Mouse (Mus musculus): ENCODE data around the gene Trim21. TPM values are rescaled to one million over a fixed set of nuclear protein-coding genes. Genes with fewer than 3 reads are reported as not detected.

Trim21 gene
- polyA plus RNA-seq, 1 experiment from 2014 or later, result 1.1 TPM

GRCm38 (mm10) chr7:102549570-102549969 lies 15.7 kb downstream of the Trim21 start, which contains the start of gene Olfr549:
Olfr549 (plus strand) TSS chr7:102549870.
- H3K36me3 ChIP-seq (ENCODE audit: control insufficient read depth, insufficient read depth, low read length), result no peaks in the 10 kb centered on the region
- H3K9me3 ChIP-seq (ENCODE audit: control insufficient read depth, low read length), result no peaks in the 10 kb centered on the region
- no peak within 1 kb of the TSS for H3K9ac ChIP-seq (ENCODE audit: low read depth, low read length)
- DNase-seq (ENCODE audit: low spot score) (no peak), ATAC-seq (ENCODE audit: low FRiP score) (no peak)
- no peaks in the 10 kb centered on the region for H3K27me3 ChIP-seq (ENCODE audit: control insufficient read depth, insufficient read depth, low read length)
- 89% methylated on average over 3 of the region's 3 CpGs for WGBS
- H3K4me2 ChIP-seq (replicated peaks; ENCODE audit: low read depth, low read length), result no peak within 1 kb of the TSS
- H3K27ac ChIP-seq (ENCODE audit: low read depth, low read length), result no peak within 1 kb of the TSS
- no peaks in the 10 kb centered on the region for H3K4me1 ChIP-seq (replicated peaks; ENCODE audit: control insufficient read depth, insufficient read depth, low read length)
- H3K4me3 ChIP-seq (ENCODE audit: low read depth, low read length), result no peak within 1 kb of the TSS

GRCm38 (mm10) chr7:102541251-102541650 lies 24.0 kb downstream of the Trim21 start:
- DNase-seq (ENCODE audit: low spot score) (no peak), ATAC-seq (ENCODE audit: low FRiP score) (no peak)
- Histone ChIP-seq H3K27ac (ENCODE audit: low read depth, low read length) (no peak overlapping the region), H3K4me1 (replicated peaks; ENCODE audit: control insufficient read depth, insufficient read depth, low read length) (no peaks in the 10 kb centered on the region), H3K36me3 (ENCODE audit: control insufficient read depth, insufficient read depth, low read length) (no peaks in the 10 kb centered on the region), H3K4me3 (ENCODE audit: low read depth, low read length) (no peak overlapping the region), H3K4me2 (replicated peaks; ENCODE audit: low read depth, low read length) (no peak overlapping the region), H3K9ac (ENCODE audit: low read depth, low read length) (no peak overlapping the region), H3K9me3 (ENCODE audit: control insufficient read depth, low read length) (no peaks in the 10 kb centered on the region), H3K27me3 (ENCODE audit: control insufficient read depth, insufficient read depth, low read length) (no peaks in the 10 kb centered on the region)
- WGBS, result 65% methylated on average over 3 of the region's 3 CpGs

- no peak within 1 kb of the TSS for H3K4me3 ChIP-seq (ENCODE audit: low read depth, low read length)
- H3K27me3 ChIP-seq (ENCODE audit: control insufficient read depth, insufficient read depth, low read length), result no peaks in the 10 kb centered on the region
- H3K9ac ChIP-seq (ENCODE audit: low read depth, low read length), result no peak within 1 kb of the TSS
- WGBS, result 83% methylated on average over 2 of the region's 2 CpGs
- H3K9me3 ChIP-seq (ENCODE audit: control insufficient read depth, low read length), result no peaks in the 10 kb centered on the region
- H3K4me2 ChIP-seq (replicated peaks; ENCODE audit: low read depth, low read length), result no peak within 1 kb of the TSS
- ATAC-seq (ENCODE audit: low FRiP score) (no peak), DNase-seq (ENCODE audit: low spot score) (no peak)
- H3K4me1 ChIP-seq (replicated peaks; ENCODE audit: control insufficient read depth, insufficient read depth, low read length), result no peaks in the 10 kb centered on the region
- H3K36me3 ChIP-seq (ENCODE audit: control insufficient read depth, insufficient read depth, low read length), result no peaks in the 10 kb centered on the region
- H3K27ac ChIP-seq (ENCODE audit: low read depth, low read length), result no peak within 1 kb of the TSS
Measured at GRCm38 (mm10) chr7:102540596-102540995, 24.7 kb downstream of the Trim21 start, which contains the start of gene Olfr548-ps1. Olfr548-ps1 (plus strand) TSS chr7:102540896.

- Histone ChIP-seq H3K9me3 (ENCODE audit: control insufficient read depth, low read length) (no peaks in the 10 kb centered on the region), H3K9ac (ENCODE audit: low read depth, low read length) (no peak within 1 kb of the TSS), H3K4me2 (replicated peaks; ENCODE audit: low read depth, low read length) (no peak within 1 kb of the TSS), H3K36me3 (ENCODE audit: control insufficient read depth, insufficient read depth, low read length) (no peaks in the 10 kb centered on the region), H3K27ac (ENCODE audit: low read depth, low read length) (no peak within 1 kb of the TSS), H3K4me1 (replicated peaks; ENCODE audit: control insufficient read depth, insufficient read depth, low read length) (no peaks in the 10 kb centered on the region), H3K4me3 (ENCODE audit: low read depth, low read length) (no peak within 1 kb of the TSS), H3K27me3 (ENCODE audit: control insufficient read depth, insufficient read depth, low read length) (no peaks in the 10 kb centered on the region)
- no peak for DNase-seq (ENCODE audit: low spot score)
- ATAC-seq (ENCODE audit: low FRiP score), result no peak
- 76% methylated on average over 1 of the region's 1 CpGs for WGBS
Measured at GRCm38 (mm10) chr7:102534449-102534848, 30.8 kb downstream of the Trim21 start, which contains the start of gene Olfr547. Olfr547 (plus strand) TSS chr7:102534749.

- WGBS, result 95% methylated on average over 1 of the region's 1 CpGs
- no peak overlapping the region for H3K27ac ChIP-seq (ENCODE audit: low read depth, low read length)
- no peak overlapping the region for H3K4me2 ChIP-seq (replicated peaks; ENCODE audit: low read depth, low read length)
- H3K4me3 ChIP-seq (ENCODE audit: low read depth, low read length), result no peak overlapping the region
- no peaks in the 10 kb centered on the region for H3K4me1 ChIP-seq (replicated peaks; ENCODE audit: control insufficient read depth, insufficient read depth, low read length)
- no peak for ATAC-seq (ENCODE audit: low FRiP score)
- H3K36me3 ChIP-seq (ENCODE audit: control insufficient read depth, insufficient read depth, low read length), result no peaks in the 10 kb centered on the region
- H3K27me3 ChIP-seq (ENCODE audit: control insufficient read depth, insufficient read depth, low read length), result no peaks in the 10 kb centered on the region
- no peaks in the 10 kb centered on the region for H3K9me3 ChIP-seq (ENCODE audit: control insufficient read depth, low read length)
- H3K9ac ChIP-seq (ENCODE audit: low read depth, low read length), result no peak overlapping the region
- DNase-seq (ENCODE audit: low spot score), result no peak
Measured at GRCm38 (mm10) chr7:102529052-102529451, 36.2 kb downstream of the Trim21 start.

- no peaks in the 10 kb centered on the region for H3K4me1 ChIP-seq (replicated peaks; ENCODE audit: control insufficient read depth, insufficient read depth, low read length)
- H3K36me3 ChIP-seq (ENCODE audit: control insufficient read depth, insufficient read depth, low read length), result no peaks in the 10 kb centered on the region
- H3K9me3 ChIP-seq (ENCODE audit: control insufficient read depth, low read length), result no peaks in the 10 kb centered on the region
- no peak overlapping the region for H3K9ac ChIP-seq (ENCODE audit: low read depth, low read length)
- no peak overlapping the region for H3K4me3 ChIP-seq (ENCODE audit: low read depth, low read length)
- H3K4me2 ChIP-seq (replicated peaks; ENCODE audit: low read depth, low read length), result no peak overlapping the region
- WGBS, result 86% methylated on average over 2 of the region's 2 CpGs
- ATAC-seq (ENCODE audit: low FRiP score) (no peak), DNase-seq (ENCODE audit: low spot score) (no peak)
- 0 out of 2 replicates have a peak, but pooled peaks cover 4% of the 10 kb centered on the region for H3K27me3 ChIP-seq (ENCODE audit: control insufficient read depth, insufficient read depth, low read length)
- H3K27ac ChIP-seq (ENCODE audit: low read depth, low read length), result no peak overlapping the region
Measured at GRCm38 (mm10) chr7:102517051-102517335, 48.3 kb downstream of the Trim21 start.

GRCm38 (mm10) chr7:102516261-102517050 lies 48.8 kb downstream of the Trim21 start:
- H3K9me3 ChIP-seq (ENCODE audit: control insufficient read depth, low read length), result no peaks in the 10 kb centered on the region
- no peak overlapping the region for H3K9ac ChIP-seq (ENCODE audit: low read depth, low read length)
- no peak overlapping the region for H3K4me2 ChIP-seq (replicated peaks; ENCODE audit: low read depth, low read length)
- no peak overlapping the region for H3K4me3 ChIP-seq (ENCODE audit: low read depth, low read length)
- H3K27ac ChIP-seq (ENCODE audit: low read depth, low read length), result no peak overlapping the region
- no peaks in the 10 kb centered on the region for H3K36me3 ChIP-seq (ENCODE audit: control insufficient read depth, insufficient read depth, low read length)
- 83% methylated on average over 10 of the region's 10 CpGs for WGBS
- no peaks in the 10 kb centered on the region for H3K4me1 ChIP-seq (replicated peaks; ENCODE audit: control insufficient read depth, insufficient read depth, low read length)
- H3K27me3 ChIP-seq (ENCODE audit: control insufficient read depth, insufficient read depth, low read length), result 0 out of 2 replicates have a peak, but pooled peaks cover 4% of the 10 kb centered on the region
- ATAC-seq (ENCODE audit: low FRiP score) (no peak), DNase-seq (ENCODE audit: low spot score) (no peak)

GRCm38 (mm10) chr7:102514144-102514543 lies 51.1 kb downstream of the Trim21 start:
- H3K4me2 ChIP-seq (replicated peaks; ENCODE audit: low read depth, low read length), result no peak overlapping the region
- WGBS, result 76% methylated on average over 4 of the region's 4 CpGs
- no peaks in the 10 kb centered on the region for H3K9me3 ChIP-seq (ENCODE audit: control insufficient read depth, low read length)
- no peak overlapping the region for H3K9ac ChIP-seq (ENCODE audit: low read depth, low read length)
- H3K4me1 ChIP-seq (replicated peaks; ENCODE audit: control insufficient read depth, insufficient read depth, low read length), result no peaks in the 10 kb centered on the region
- no peaks in the 10 kb centered on the region for H3K36me3 ChIP-seq (ENCODE audit: control insufficient read depth, insufficient read depth, low read length)
- no peak for ATAC-seq (ENCODE audit: low FRiP score)
- no peak overlapping the region for H3K4me3 ChIP-seq (ENCODE audit: low read depth, low read length)
- H3K27me3 ChIP-seq (ENCODE audit: control insufficient read depth, insufficient read depth, low read length), result 0 out of 2 replicates have a peak, but pooled peaks cover 4% of the 10 kb centered on the region
- H3K27ac ChIP-seq (ENCODE audit: low read depth, low read length), result no peak overlapping the region
- no peak for DNase-seq (ENCODE audit: low spot score)

GRCm38 (mm10) chr7:102512814-102513435 lies 52.4 kb downstream of the Trim21 start:
- Histone ChIP-seq H3K9ac (ENCODE audit: low read depth, low read length) (peak overlapping the region; percentile 72), H3K27ac (ENCODE audit: low read depth, low read length) (no peak overlapping the region)
- DNase-seq (ENCODE audit: low spot score), result peak; percentile 95

More at GRCm38 (mm10) chr7:102512814-102513435, 52.4 kb downstream of the Trim21 start:
- 3% methylated on average over 54 of the region's 54 CpGs for WGBS
- Histone ChIP-seq H3K9me3 (ENCODE audit: control insufficient read depth, low read length) (no peaks in the 10 kb centered on the region), H3K4me1 (replicated peaks; ENCODE audit: control insufficient read depth, insufficient read depth, low read length) (no peaks in the 10 kb centered on the region), H3K4me3 (ENCODE audit: low read depth, low read length) (peak overlapping the region; percentile 48), H3K4me2 (replicated peaks; ENCODE audit: low read depth, low read length) (peak overlapping the region; percentile 95), H3K36me3 (ENCODE audit: control insufficient read depth, insufficient read depth, low read length) (no peaks in the 10 kb centered on the region), H3K27me3 (ENCODE audit: control insufficient read depth, insufficient read depth, low read length) (0 out of 2 replicates have a peak, but pooled peaks cover 4% of the 10 kb centered on the region)
- peak; percentile 95 for ATAC-seq (ENCODE audit: low FRiP score)

All from hindbrain, embryonic 11.5 days (tissue).